Mouse (Mus musculus): ENCODE results near the gene Gpr141. TPM values are rescaled to one million over a fixed set of nuclear protein-coding genes. Genes with fewer than 3 reads are reported as not detected.

Gene Gpr141
- total and polyA plus RNA-seq, 2 experiments from 2014 or later: 0.08 to 0.16 TPM

DNA sequence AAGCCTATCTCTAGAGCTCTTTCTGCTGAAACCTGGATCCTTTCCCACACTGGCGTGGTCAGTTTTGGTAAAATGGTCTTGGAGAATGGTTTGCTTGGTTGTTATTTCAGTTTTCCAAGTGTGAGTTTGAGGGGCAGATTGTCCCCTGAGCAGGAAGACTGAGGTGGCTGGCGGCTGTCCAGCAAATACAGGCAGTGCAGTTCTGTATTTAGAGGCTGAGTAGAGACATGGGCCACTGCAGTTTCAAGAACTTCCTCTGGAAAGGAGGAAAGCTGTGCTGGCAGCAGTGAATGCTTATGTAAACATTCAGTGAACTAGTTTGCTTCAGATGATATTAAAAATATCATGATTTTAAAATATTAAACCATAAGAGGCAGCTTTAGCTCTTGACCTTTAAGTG is 93.2 kb downstream of the Gpr141 start:
- no peak overlapping the region for H3K27ac ChIP-seq (ENCODE audit: low read depth)
- no peak overlapping the region for H3K4me3 ChIP-seq (ENCODE audit: low read depth, low read length)
- no peaks in the 10 kb centered on the region for H3K36me3 ChIP-seq (replicated peaks; ENCODE audit: control insufficient read depth, insufficient read depth, low read length)
- no peaks in the 10 kb centered on the region for H3K9me3 ChIP-seq (replicated peaks; ENCODE audit: control insufficient read depth, low read length)
- no peak overlapping the region for H3K4me2 ChIP-seq (ENCODE audit: low read depth, low read length)
- ATAC-seq (ENCODE audit: insufficient read depth, low read depth): no peak
- WGBS: 40% methylated on average over 2 of the region's 2 CpGs
- no peaks in the 10 kb centered on the region for H3K4me1 ChIP-seq (ENCODE audit: control insufficient read depth, insufficient read depth)
- TF ChIP-seq EP300 (IDR thresholded peaks at IDR 0.05; ENCODE audit: low read depth) (no peak), CTCF (IDR thresholded peaks at IDR 0.05; ENCODE audit: low read depth) (no peak)
- H3K27me3 ChIP-seq (ENCODE audit: control insufficient read depth, insufficient read depth, low read length): no peaks in the 10 kb centered on the region
- DNase-seq (ENCODE audit: low spot score): no peak
- no peak overlapping the region for H3K9ac ChIP-seq (replicated peaks; ENCODE audit: low read depth, low read length)

DNA sequence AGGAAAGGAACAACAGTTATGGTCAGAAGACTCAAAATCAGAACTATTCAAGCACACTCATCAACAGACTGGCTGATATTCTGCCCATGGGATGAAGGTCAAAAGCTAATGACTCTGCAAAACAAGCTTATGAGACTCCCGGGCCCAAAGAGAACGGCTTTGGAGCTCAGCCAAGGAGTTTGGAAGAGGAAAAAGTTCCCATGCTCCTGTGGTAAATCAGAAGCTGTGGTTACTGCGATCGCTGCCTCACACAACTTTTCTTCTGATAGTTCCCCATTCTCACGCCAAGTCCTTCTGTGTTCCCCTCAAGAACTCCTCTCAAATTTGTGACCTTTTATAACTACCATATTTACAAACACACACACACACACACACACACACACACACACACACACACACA is 105.1 kb downstream of the Gpr141 start:
- H3K9ac ChIP-seq (replicated peaks; ENCODE audit: low read depth, low read length): no peak overlapping the region
- H3K27ac ChIP-seq (ENCODE audit: low read depth): no peak overlapping the region
- DNase-seq (ENCODE audit: low spot score) (no peak), ATAC-seq (ENCODE audit: insufficient read depth, low read depth) (no peak)
- H3K27me3 ChIP-seq (ENCODE audit: control insufficient read depth, insufficient read depth, low read length): no peaks in the 10 kb centered on the region
- no peak overlapping the region for H3K4me3 ChIP-seq (ENCODE audit: low read depth, low read length)
- H3K36me3 ChIP-seq (replicated peaks; ENCODE audit: control insufficient read depth, insufficient read depth, low read length): no peaks in the 10 kb centered on the region
- H3K4me2 ChIP-seq (ENCODE audit: low read depth, low read length): no peak overlapping the region
- 41% methylated on average over 5 of the region's 5 CpGs for WGBS
- no peaks in the 10 kb centered on the region for H3K9me3 ChIP-seq (replicated peaks; ENCODE audit: control insufficient read depth, low read length)
- no peak for TF ChIP-seq EP300 (IDR thresholded peaks at IDR 0.05; ENCODE audit: low read depth)
- TF ChIP-seq CTCF (IDR thresholded peaks at IDR 0.05; ENCODE audit: low read depth): no peak
- H3K4me1 ChIP-seq (ENCODE audit: control insufficient read depth, insufficient read depth): no peaks in the 10 kb centered on the region

DNA sequence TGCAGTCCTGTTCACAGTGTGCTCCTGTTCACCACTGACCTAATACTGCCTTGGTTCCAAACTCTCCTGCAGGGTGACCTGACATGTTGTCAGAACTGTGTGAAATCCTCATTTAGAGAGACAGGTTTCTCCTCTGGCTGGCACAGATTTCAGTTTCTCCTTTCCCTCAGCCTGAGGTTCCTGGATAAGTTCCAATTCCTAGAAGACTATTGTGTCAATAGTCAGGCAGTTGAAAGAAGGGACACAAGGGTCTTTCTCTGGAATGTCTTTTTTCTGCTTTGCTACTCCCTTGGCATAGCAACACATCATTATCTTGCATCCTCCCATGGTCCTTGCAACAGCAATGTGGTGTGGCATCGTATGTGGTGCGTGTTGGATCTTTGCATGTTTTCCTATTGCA is 106.9 kb downstream of the Gpr141 start:
- H3K27me3 ChIP-seq (ENCODE audit: control insufficient read depth, insufficient read depth, low read length): no peaks in the 10 kb centered on the region
- 57% methylated on average over 2 of the region's 2 CpGs for WGBS
- no peak for ATAC-seq (ENCODE audit: insufficient read depth, low read depth)
- TF ChIP-seq CTCF (IDR thresholded peaks at IDR 0.05; ENCODE audit: low read depth) (no peak), EP300 (IDR thresholded peaks at IDR 0.05; ENCODE audit: low read depth) (no peak)
- DNase-seq (ENCODE audit: low spot score): no peak
- no peaks in the 10 kb centered on the region for H3K9me3 ChIP-seq (replicated peaks; ENCODE audit: control insufficient read depth, low read length)
- H3K4me2 ChIP-seq (ENCODE audit: low read depth, low read length): no peak overlapping the region
- H3K4me1 ChIP-seq (ENCODE audit: control insufficient read depth, insufficient read depth): no peaks in the 10 kb centered on the region
- no peak overlapping the region for H3K4me3 ChIP-seq (ENCODE audit: low read depth, low read length)
- H3K27ac ChIP-seq (ENCODE audit: low read depth): no peak overlapping the region
- no peak overlapping the region for H3K9ac ChIP-seq (replicated peaks; ENCODE audit: low read depth, low read length)
- no peaks in the 10 kb centered on the region for H3K36me3 ChIP-seq (replicated peaks; ENCODE audit: control insufficient read depth, insufficient read depth, low read length)

GRCm38 (mm10) chr13:19703806-19704205 is 120.3 kb downstream of the Gpr141 start:
- Histone ChIP-seq H3K27ac (ENCODE audit: low read depth) (no peak overlapping the region), H3K4me2 (ENCODE audit: low read depth, low read length) (no peak overlapping the region), H3K9me3 (replicated peaks; ENCODE audit: control insufficient read depth, low read length) (no peaks in the 10 kb centered on the region), H3K27me3 (ENCODE audit: control insufficient read depth, insufficient read depth, low read length) (no peaks in the 10 kb centered on the region), H3K4me1 (ENCODE audit: control insufficient read depth, insufficient read depth) (no peaks in the 10 kb centered on the region; the same call in 1 of the 2 replicates), H3K36me3 (replicated peaks; ENCODE audit: control insufficient read depth, insufficient read depth, low read length) (no peaks in the 10 kb centered on the region), H3K9ac (replicated peaks; ENCODE audit: low read depth, low read length) (no peak overlapping the region), H3K4me3 (ENCODE audit: low read depth, low read length) (no peak overlapping the region)
- ATAC-seq (ENCODE audit: insufficient read depth, low read depth) (no peak), DNase-seq (ENCODE audit: low spot score) (no peak)
- TF ChIP-seq EP300 (IDR thresholded peaks at IDR 0.05; ENCODE audit: low read depth) (no peak), CTCF (IDR thresholded peaks at IDR 0.05; ENCODE audit: low read depth) (no peak)
- WGBS: 57% methylated on average over 4 of the region's 4 CpGs

DNA sequence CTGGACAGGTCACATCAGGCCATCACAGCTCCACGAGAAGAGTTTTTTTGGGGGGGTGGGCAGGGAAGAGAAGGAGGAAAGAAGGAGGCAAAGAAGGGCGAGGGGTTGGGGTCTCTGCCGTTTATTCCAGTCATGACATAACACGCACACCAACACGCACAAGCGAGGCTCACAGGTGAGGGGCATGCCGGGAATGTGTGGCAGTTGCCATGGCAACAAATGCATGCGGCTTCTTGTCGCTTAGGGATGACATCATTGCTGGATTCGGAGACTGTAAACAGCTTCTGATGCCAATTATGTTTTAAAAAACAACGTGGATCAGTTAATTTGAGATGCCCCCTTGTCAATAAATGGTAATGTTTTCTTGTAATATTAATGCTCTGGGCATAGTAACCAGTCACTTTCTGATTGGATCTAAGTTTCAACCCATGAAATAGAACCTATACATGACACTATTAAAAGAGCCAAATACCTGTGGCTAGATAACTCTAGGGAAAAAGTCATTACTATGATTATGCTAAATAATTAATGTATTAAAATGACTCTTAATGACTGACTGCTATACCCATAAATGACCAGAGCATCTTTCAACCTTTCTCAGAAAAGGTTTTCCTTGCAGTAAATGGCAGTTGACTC is 122.5 kb downstream of the Gpr141 start:
- Histone ChIP-seq H3K27me3 (ENCODE audit: control insufficient read depth, insufficient read depth, low read length) (no peaks in the 10 kb centered on the region), H3K4me3 (ENCODE audit: low read depth, low read length) (no peak overlapping the region), H3K9ac (replicated peaks; ENCODE audit: low read depth, low read length) (no peak overlapping the region), H3K9me3 (replicated peaks; ENCODE audit: control insufficient read depth, low read length) (no peaks in the 10 kb centered on the region), H3K4me1 (ENCODE audit: control insufficient read depth, insufficient read depth) (no peaks in the 10 kb centered on the region; the same call in 1 of the 2 replicates), H3K27ac (ENCODE audit: low read depth) (no peak overlapping the region), H3K36me3 (replicated peaks; ENCODE audit: control insufficient read depth, insufficient read depth, low read length) (no peaks in the 10 kb centered on the region), H3K4me2 (ENCODE audit: low read depth, low read length) (no peak overlapping the region)
- TF ChIP-seq EP300 (IDR thresholded peaks at IDR 0.05; ENCODE audit: low read depth) (no peak), CTCF (IDR thresholded peaks at IDR 0.05; ENCODE audit: low read depth) (no peak)
- ATAC-seq (ENCODE audit: insufficient read depth, low read depth) (no peak), DNase-seq (ENCODE audit: low spot score) (no peak)
- WGBS: 67% methylated on average over 11 of the region's 11 CpGs

Measured in heart, postnatal 0 days (tissue).